In the genomic region with DNA sequence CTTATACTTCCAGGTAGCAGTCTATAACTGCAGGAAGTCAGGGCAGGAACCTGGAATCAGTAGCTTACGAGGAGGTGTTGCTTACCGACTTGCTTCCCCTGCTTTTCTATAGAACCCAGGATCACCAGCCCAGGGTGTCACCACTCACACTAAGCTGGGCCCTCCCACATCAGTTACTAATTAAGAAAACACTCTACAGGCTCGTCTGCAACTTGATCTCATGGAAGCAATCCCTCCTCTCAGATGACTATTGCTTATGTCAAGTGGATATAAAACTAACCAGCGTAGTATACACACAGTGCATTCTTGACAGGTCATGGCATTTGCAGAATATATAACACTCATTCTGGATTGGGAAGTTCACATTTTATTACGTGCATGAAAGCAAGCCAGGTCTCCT, we compare ENCODE assay signal across 22 mouse cellular contexts.
A peak's percentile ranks its signal among the peaks of the same experiment; 100 is the strongest.
DNase-seq lines count a peak whose midpoint lies in the region; ATAC-seq and TF ChIP-seq lines count a peak whose summit lies in the region.
"Had no signal": no experiment of that assay in that cellular context is flagged by ENCODE, and none has a peak within 500 bp of the region (broad histone marks: within the 10 kb centered on the region; RNA-seq: fewer than 3 reads in every experiment).

No protein-coding gene starts in this region.

- H3K9me3 ChIP-seq in kidney, embryonic 14.5 days (ENCODE audit: control insufficient read depth, low read length) = no peaks in the 10 kb centered on the region
- no peaks in the 10 kb centered on the region for H3K9me3 ChIP-seq in kidney, postnatal 0 days (replicated peaks; ENCODE audit: low read length)
- H3K9me3 ChIP-seq in embryonic facial prominence, embryonic 14.5 days (ENCODE audit: control insufficient read depth, low read length) = no peaks in the 10 kb centered on the region
- H3K9me3 ChIP-seq: embryonic facial prominence, embryonic 13.5 days; hindbrain, embryonic 12.5 days; hindbrain, embryonic 15.5 days had no signal

- ATAC-seq in kidney, embryonic 14.5 days (ENCODE audit: low FRiP score, low TSS enrichment) = peak; percentile 83
- ATAC-seq in kidney, postnatal 0 days (replicated peaks; ENCODE audit: low FRiP score, low read depth) = peak; percentile 83
- ATAC-seq in embryonic facial prominence, embryonic 14.5 days (ENCODE audit: low read depth) = peak; percentile 50
- ATAC-seq: CD4-positive, CD25-positive, alpha-beta regulatory T cell, adult 4 months; forebrain, embryonic 14.5 days; forebrain, postnatal 0 days had no signal

- no peak overlapping the region for H3K9ac ChIP-seq in kidney, embryonic 14.5 days (ENCODE audit: low read depth, low read length)
- no peak overlapping the region for H3K9ac ChIP-seq in kidney, postnatal 0 days (ENCODE audit: low read depth, low read length)
- H3K9ac ChIP-seq in embryonic facial prominence, embryonic 14.5 days (ENCODE audit: low read depth, low read length) = no peak overlapping the region
- H3K9ac ChIP-seq: embryonic facial prominence, embryonic 13.5 days; forebrain, postnatal 0 days; hindbrain, embryonic 12.5 days; hindbrain, embryonic 15.5 days had no signal

- peaks cover 6% of the 10 kb centered on the region; the same call in 1 of the 2 replicates for H3K36me3 ChIP-seq in kidney, embryonic 14.5 days (ENCODE audit: control insufficient read depth, insufficient read depth, low read length)
- H3K36me3 ChIP-seq in kidney, postnatal 0 days (ENCODE audit: insufficient read depth, low read length) = peaks cover 12% of the 10 kb centered on the region
- H3K36me3 ChIP-seq in embryonic facial prominence, embryonic 14.5 days (ENCODE audit: control insufficient read depth, insufficient read depth, low read length) = 0 out of 2 replicates have a peak, but pooled peaks cover 5% of the 10 kb centered on the region

- H3K4me2 ChIP-seq in kidney, embryonic 14.5 days (replicated peaks; ENCODE audit: low read depth, low read length) = no peak overlapping the region
- H3K4me2 ChIP-seq in kidney, postnatal 0 days (ENCODE audit: low read length) = no peak overlapping the region
- H3K4me2 ChIP-seq in embryonic facial prominence, embryonic 14.5 days (ENCODE audit: low read depth, low read length) = no peak overlapping the region
- H3K4me2 ChIP-seq: embryonic facial prominence, embryonic 13.5 days; heart, embryonic 11.5 days; hindbrain, embryonic 12.5 days; hindbrain, embryonic 15.5 days had no signal

- H3K27ac ChIP-seq in kidney, embryonic 14.5 days (ENCODE audit: low read depth, low read length) = no peak overlapping the region; the same call in 1 of the 2 replicates
- no peak overlapping the region for H3K27ac ChIP-seq in kidney, postnatal 0 days
- no peak overlapping the region for H3K27ac ChIP-seq in embryonic facial prominence, embryonic 14.5 days (replicated peaks; ENCODE audit: low read depth, low read length)
- H3K27ac ChIP-seq: embryonic facial prominence, embryonic 13.5 days; gastrocnemius, adult 2 months; hindbrain, embryonic 12.5 days; hindbrain, embryonic 15.5 days had no signal

- H3K4me1 ChIP-seq in kidney, embryonic 14.5 days (ENCODE audit: control insufficient read depth, insufficient read depth, low read length) = peaks cover 6% of the 10 kb centered on the region; the same call in 1 of the 2 replicates
- H3K4me1 ChIP-seq in kidney, postnatal 0 days (replicated peaks; ENCODE audit: insufficient read depth, low read length) = 0 out of 2 replicates have a peak, but pooled peaks cover 4% of the 10 kb centered on the region
- 0 out of 2 replicates have a peak, but pooled peaks cover 2% of the 10 kb centered on the region for H3K4me1 ChIP-seq in embryonic facial prominence, embryonic 14.5 days (ENCODE audit: control insufficient read depth, insufficient read depth, low read length)
- H3K4me1 ChIP-seq: hindbrain, embryonic 12.5 days; hindbrain, embryonic 15.5 days had no signal

- no peaks in the 10 kb centered on the region for H3K27me3 ChIP-seq in kidney, embryonic 14.5 days (ENCODE audit: control insufficient read depth, insufficient read depth, low read length)
- H3K27me3 ChIP-seq in kidney, postnatal 0 days (ENCODE audit: insufficient read depth, low read length) = no peaks in the 10 kb centered on the region
- no peaks in the 10 kb centered on the region for H3K27me3 ChIP-seq in embryonic facial prominence, embryonic 14.5 days (replicated peaks; ENCODE audit: control insufficient read depth, insufficient read depth, low read length)
- H3K27me3 ChIP-seq: embryonic facial prominence, embryonic 13.5 days; hindbrain, embryonic 12.5 days; hindbrain, embryonic 15.5 days had no signal

- DNase-seq in kidney, adult 18-20 months = no peak
- DNase-seq in kidney, postnatal 0 days (ENCODE audit: low spot score) = peak; percentile 79
- no peak for DNase-seq in kidney, adult 11 months
- peak; percentile 38 for DNase-seq in embryonic facial prominence, embryonic 14.5 days (ENCODE audit: low spot score)
- DNase-seq in yolk sac, embryonic 10.5 days (ENCODE audit: low spot score) = no peak
- DNase-seq: adrenal gland, adult 2 months; adrenal gland, postnatal 14 days; cerebellum, adult 11 months; cerebellum, adult 2 months; cerebellum, adult 9-11 months; cerebellum, postnatal 25 days; forebrain, postnatal 0 days; gastrocnemius, adult 2 months; gastrocnemius, postnatal 14 days; heart, adult 11 months had no signal

- TF ChIP-seq CTCF in kidney, postnatal 0 days (IDR thresholded peaks at IDR 0.05; ENCODE audit: low read depth) = no peak

- 26% methylated on average over 5 of the region's 5 CpGs for WGBS in kidney, embryonic 14.5 days
- 32% methylated on average over 5 of the region's 5 CpGs for WGBS in kidney, postnatal 0 days
- WGBS in embryonic facial prominence, embryonic 14.5 days = 46% methylated on average over 5 of the region's 5 CpGs

- H3K4me3 ChIP-seq in kidney, embryonic 14.5 days (ENCODE audit: low read length) = no peak overlapping the region
- H3K4me3 ChIP-seq in kidney, postnatal 0 days (replicated peaks; ENCODE audit: low read depth, low read length) = no peak overlapping the region
- no peak overlapping the region for H3K4me3 ChIP-seq in embryonic facial prominence, embryonic 14.5 days (ENCODE audit: low read depth, low read length)
- H3K4me3 ChIP-seq: embryonic facial prominence, embryonic 13.5 days; gastrocnemius, adult 2 months; hindbrain, embryonic 12.5 days; hindbrain, embryonic 15.5 days had no signal

Comparison
In these comparisons a context has a peak if more than half of its experiments do, and no peak if none do; other contexts are left out.
1. DNase-seq: peak in kidney, postnatal 0 days (single experiment) and embryonic facial prominence, embryonic 14.5 days (single experiment); none in kidney, adult 18-20 months (single experiment), kidney, adult 11 months (single experiment) and yolk sac, embryonic 10.5 days (single experiment).
2. Peak in every context shown above with its lines, with median percentiles within 50 percentile points of each other: ATAC-seq.